Mouse (Mus musculus): ENCODE results near the gene Tmem95. TPM values are rescaled to one million over a fixed set of nuclear protein-coding genes. Genes with fewer than 3 reads are reported as not detected.

Tmem95 gene
- polyA plus RNA-seq, 1 experiment from 2014 or later: not detected

DNA sequence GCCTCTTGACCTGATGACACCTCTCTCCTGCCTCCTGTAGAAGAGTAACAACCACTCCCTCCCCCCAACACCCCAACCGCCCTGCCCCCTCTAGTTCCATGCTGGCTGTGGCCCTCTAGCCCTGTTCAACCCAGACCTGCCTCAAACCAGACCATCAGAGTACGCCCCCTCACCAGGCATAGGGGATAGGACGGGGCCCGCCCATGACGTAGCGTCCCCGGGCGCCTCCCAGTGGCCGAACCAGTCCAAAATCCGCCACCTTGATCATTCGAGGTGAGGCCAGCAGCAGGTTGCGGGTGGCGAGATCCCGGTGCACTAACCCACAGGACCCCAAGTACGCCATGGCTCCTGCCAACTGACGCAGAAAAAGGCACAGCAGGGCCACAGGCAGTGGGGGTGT lies 22.5 kb downstream of the Tmem95 start:
- Histone ChIP-seq H3K4me1 (peaks cover 30% of the 10 kb centered on the region), H3K27ac (replicated peaks) (peak overlapping the region; percentile 51), H3K36me3 (peaks cover 23% of the 10 kb centered on the region), H3K4me3 (no peak overlapping the region), H3K27me3 (replicated peaks) (peaks cover 39% of the 10 kb centered on the region), H3K4me2 (peak overlapping the region; percentile 40), H3K9me3 (no peaks in the 10 kb centered on the region), H3K9ac (0 out of 2 replicates have a peak overlapping the region, but pooled peaks have one; percentile 3)
- WGBS: 23% methylated on average over 16 of the region's 16 CpGs
- no peak; the same call in 1 of the 2 replicates for ATAC-seq (ENCODE audit: extremely low read depth, insufficient number of reproducible peaks, low FRiP score, low TSS enrichment)

DNA sequence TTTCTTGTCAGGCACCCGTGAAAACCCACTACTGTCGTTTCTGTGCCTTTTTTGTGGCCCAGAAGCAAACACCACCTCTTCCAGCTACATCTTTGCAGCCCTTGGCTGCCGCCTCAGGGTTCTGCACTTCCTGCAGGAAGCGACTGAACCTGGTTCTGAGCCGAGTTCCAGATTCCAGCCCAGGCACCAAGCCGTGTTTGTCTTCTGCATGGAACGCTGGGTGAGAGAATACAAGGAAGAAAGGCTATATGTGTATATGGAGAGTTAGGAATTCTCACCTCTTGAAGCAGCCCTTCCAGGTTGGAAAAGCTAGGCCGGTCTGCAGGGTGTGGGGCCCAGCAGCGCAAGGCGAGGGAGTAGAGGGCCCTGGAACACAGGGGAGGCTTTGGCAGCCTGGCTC lies 23.1 kb downstream of the Tmem95 start:
- ATAC-seq (ENCODE audit: extremely low read depth, insufficient number of reproducible peaks, low FRiP score, low TSS enrichment): no peak
- peaks cover 35% of the 10 kb centered on the region for H3K27me3 ChIP-seq (replicated peaks)
- H3K36me3 ChIP-seq: peaks cover 30% of the 10 kb centered on the region
- H3K4me3 ChIP-seq: no peak overlapping the region
- WGBS: 68% methylated on average over 10 of the region's 10 CpGs
- 0 out of 2 replicates have a peak overlapping the region, but pooled peaks have one; percentile 3 for H3K9ac ChIP-seq
- peak overlapping the region; percentile 51; the same call in 1 of the 2 replicates for H3K27ac ChIP-seq (replicated peaks)
- H3K4me1 ChIP-seq: peaks cover 34% of the 10 kb centered on the region
- H3K4me2 ChIP-seq: peak overlapping the region; percentile 40; the same call in 1 of the 2 replicates
- no peaks in the 10 kb centered on the region for H3K9me3 ChIP-seq

DNA sequence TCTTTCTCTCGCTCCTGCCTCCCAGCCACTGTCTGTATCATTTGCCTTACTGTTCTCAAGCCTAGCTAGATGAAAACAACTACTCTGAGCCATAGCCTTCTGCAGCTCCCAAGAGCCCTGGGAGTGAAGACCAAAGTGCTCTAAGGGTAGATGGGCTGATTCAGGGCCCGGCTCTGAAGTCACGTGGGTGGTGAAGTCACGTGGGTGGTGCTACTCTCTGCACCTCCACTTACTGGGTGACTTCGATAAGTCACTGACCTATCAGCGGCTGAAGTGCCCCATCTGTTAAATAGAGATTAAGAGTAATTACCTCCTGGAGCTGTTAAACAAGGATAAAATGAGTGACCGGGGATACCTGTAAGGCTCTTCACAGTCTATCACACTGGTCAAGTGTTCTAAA lies 23.8 kb downstream of the Tmem95 start:
- Histone ChIP-seq H3K9ac (no peak overlapping the region), H3K27ac (replicated peaks) (peak overlapping the region; percentile 66), H3K4me2 (peak overlapping the region; percentile 34; the same call in 1 of the 2 replicates), H3K4me1 (peaks cover 38% of the 10 kb centered on the region), H3K9me3 (no peaks in the 10 kb centered on the region), H3K27me3 (replicated peaks) (peaks cover 28% of the 10 kb centered on the region), H3K36me3 (peaks cover 37% of the 10 kb centered on the region), H3K4me3 (no peak overlapping the region)
- 39% methylated on average over 7 of the region's 7 CpGs for WGBS
- peak; percentile 91 for ATAC-seq (ENCODE audit: extremely low read depth, insufficient number of reproducible peaks, low FRiP score, low TSS enrichment)

DNA sequence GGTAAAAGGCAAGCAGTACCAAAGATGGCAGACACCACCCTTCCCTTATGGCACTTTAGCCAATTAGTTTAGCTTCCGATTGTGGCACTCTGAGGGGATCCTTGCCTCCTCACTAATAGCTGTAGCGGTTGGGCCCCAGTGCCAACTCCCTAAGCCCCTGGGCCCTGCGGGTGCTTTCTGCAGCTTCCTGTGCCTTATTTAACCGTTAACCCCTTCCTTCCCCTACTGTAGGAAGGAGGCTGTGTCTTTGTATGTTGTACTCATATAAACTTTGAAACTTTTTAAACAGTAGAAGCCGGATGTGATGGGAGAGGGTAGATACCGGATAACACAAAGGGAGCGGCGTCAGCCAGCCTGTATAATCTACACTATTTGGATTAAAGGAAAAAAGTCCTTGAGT lies 27.1 kb downstream of the Tmem95 start:
- ATAC-seq (ENCODE audit: extremely low read depth, insufficient number of reproducible peaks, low FRiP score, low TSS enrichment): no peak
- H3K9me3 ChIP-seq: no peaks in the 10 kb centered on the region
- peaks cover 59% of the 10 kb centered on the region for H3K4me1 ChIP-seq
- H3K27ac ChIP-seq (replicated peaks): no peak overlapping the region
- H3K4me3 ChIP-seq: no peak overlapping the region
- no peak overlapping the region for H3K9ac ChIP-seq
- H3K27me3 ChIP-seq (replicated peaks): 0 out of 2 replicates have a peak, but pooled peaks cover 3% of the 10 kb centered on the region
- H3K4me2 ChIP-seq: no peak overlapping the region
- H3K36me3 ChIP-seq: peaks cover 51% of the 10 kb centered on the region
- WGBS: 76% methylated on average over 8 of the region's 8 CpGs

DNA sequence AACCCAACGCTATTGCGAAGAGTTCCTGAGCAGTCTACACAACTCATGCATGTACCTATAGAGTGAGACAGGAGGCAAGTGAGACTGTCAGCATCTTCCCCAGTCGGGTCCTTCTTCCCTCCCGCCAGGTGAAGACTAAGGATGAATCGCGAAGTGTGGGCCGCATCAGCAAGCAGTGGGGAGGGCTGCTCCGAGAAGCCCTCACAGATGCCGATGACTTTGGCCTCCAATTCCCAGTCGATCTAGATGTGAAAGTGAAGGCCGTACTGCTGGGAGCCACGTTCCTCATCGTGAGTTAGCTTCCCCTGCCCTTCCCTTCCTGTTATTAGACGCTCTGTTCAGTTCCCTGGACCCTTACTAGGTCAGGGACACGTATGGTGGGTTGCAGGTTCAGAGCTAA lies 27.9 kb downstream of the Tmem95 start:
- H3K4me1 ChIP-seq: peaks cover 56% of the 10 kb centered on the region
- H3K27ac ChIP-seq (replicated peaks): 0 out of 2 replicates have a peak overlapping the region, but pooled peaks have one; percentile 31
- peaks cover 51% of the 10 kb centered on the region for H3K36me3 ChIP-seq
- WGBS: 90% methylated on average over 15 of the region's 15 CpGs
- H3K9ac ChIP-seq: no peak overlapping the region
- H3K9me3 ChIP-seq: no peaks in the 10 kb centered on the region
- no peak for ATAC-seq (ENCODE audit: extremely low read depth, insufficient number of reproducible peaks, low FRiP score, low TSS enrichment)
- no peaks in the 10 kb centered on the region for H3K27me3 ChIP-seq (replicated peaks)
- no peak overlapping the region for H3K4me3 ChIP-seq
- H3K4me2 ChIP-seq: no peak overlapping the region

DNA sequence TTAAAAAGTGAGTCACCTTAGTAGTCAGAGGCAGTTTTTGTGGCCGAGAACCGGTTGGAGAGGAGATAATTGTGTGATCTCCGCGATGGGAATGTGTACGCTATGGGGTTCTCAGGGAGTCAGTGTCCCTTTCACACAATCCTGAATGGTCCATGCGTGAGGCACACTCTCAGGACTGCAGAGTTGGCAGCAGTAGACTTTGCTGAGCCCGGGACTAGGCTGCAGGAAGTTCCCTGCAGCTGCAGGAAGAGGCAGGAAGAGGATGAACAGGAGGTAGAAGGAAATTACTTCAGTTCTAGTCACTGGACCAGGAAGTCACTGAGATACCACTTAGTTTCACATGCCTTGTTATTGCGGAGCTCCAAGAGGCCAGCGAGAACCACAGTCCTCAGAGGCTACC lies 28.7 kb downstream of the Tmem95 start:
- Histone ChIP-seq H3K4me3 (no peak overlapping the region), H3K4me1 (peaks cover 52% of the 10 kb centered on the region), H3K9ac (no peak overlapping the region), H3K27me3 (replicated peaks) (no peaks in the 10 kb centered on the region), H3K9me3 (no peaks in the 10 kb centered on the region), H3K36me3 (peaks cover 51% of the 10 kb centered on the region), H3K4me2 (peak overlapping the region; percentile 24), H3K27ac (replicated peaks) (peak overlapping the region; percentile 31)
- 79% methylated on average over 9 of the region's 9 CpGs for WGBS
- no peak for ATAC-seq (ENCODE audit: extremely low read depth, insufficient number of reproducible peaks, low FRiP score, low TSS enrichment)

DNA sequence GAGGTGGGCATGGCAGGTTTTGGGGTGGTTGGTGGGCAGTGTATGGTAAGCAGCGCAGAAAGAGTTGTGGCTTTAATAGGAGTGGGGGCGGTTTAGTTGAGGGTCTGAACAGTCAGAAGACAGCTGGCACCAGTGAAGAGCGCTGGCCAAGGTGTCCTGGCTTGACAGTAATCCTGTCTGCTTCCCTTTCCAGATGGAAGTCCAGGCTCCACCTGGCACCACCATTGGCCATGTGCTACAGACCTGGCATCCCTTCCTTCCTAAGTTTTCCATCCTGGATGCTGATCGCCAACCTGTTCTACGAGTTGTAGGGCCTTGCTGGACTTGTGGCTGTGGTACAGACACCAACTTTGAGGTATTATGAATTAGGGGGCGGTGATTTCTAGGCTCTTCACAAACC lies 29.8 kb downstream of the Tmem95 start:
- H3K27me3 ChIP-seq (replicated peaks): no peaks in the 10 kb centered on the region
- no peak for ATAC-seq (ENCODE audit: extremely low read depth, insufficient number of reproducible peaks, low FRiP score, low TSS enrichment)
- peak overlapping the region; percentile 88 for H3K4me3 ChIP-seq
- H3K27ac ChIP-seq (replicated peaks): no peak overlapping the region
- peaks cover 47% of the 10 kb centered on the region for H3K4me1 ChIP-seq
- 97% methylated on average over 6 of the region's 6 CpGs for WGBS
- peaks cover 51% of the 10 kb centered on the region for H3K36me3 ChIP-seq
- peak overlapping the region; percentile 89 for H3K4me2 ChIP-seq
- H3K9ac ChIP-seq: peak overlapping the region; percentile 94; the same call in 1 of the 2 replicates
- no peaks in the 10 kb centered on the region for H3K9me3 ChIP-seq

DNA sequence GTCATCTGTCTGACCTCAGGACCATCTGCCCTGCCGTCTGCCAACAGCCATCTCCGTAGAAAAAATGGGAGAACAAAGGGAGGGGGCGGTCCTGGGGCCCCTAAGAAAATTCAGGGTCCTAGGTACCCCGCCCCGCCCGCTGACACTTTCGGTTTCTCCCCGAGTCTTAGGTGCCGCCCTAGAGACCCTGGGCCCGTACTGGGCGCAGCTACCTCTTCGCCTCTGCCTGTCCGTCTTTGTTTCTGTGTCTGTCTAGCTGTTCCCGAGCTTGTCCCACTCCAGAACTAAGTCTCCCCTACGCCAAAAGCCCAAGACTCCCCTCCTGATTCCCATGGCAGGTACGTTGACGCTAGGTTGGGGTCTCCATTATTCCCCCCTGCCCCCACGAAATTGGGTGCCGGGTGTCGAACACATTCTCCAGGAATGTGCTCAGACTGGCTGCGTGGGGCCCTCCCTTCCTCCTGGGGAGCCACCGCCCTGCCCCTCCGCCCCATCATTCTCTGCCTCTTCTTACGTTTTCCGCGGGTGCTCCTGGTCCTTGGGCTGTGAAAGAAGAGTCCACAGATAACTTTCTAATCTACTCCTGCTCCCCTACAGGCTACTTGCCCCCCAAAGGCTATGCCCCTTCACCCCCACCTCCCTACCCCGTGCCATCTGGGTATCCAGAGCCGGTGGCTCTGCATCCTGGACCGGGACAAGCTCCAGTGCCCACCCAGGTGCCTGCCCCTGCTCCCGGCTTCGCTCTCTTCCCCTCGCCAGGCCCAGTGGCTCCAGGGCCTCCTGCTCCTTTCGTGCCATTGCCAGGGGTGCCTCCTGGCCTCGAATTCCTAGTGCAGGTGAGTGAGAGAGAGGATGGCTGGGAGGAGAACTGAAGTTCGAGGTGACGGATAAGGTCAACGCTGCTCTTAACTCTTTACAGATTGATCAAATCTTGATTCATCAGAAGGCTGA lies 30.8 kb downstream of the Tmem95 start:
- H3K36me3 ChIP-seq: peaks cover 45% of the 10 kb centered on the region
- peak; percentile 34 for ATAC-seq (ENCODE audit: extremely low read depth, insufficient number of reproducible peaks, low FRiP score, low TSS enrichment)
- H3K4me2 ChIP-seq: peak overlapping the region; percentile 89
- H3K9me3 ChIP-seq: no peaks in the 10 kb centered on the region
- H3K27me3 ChIP-seq (replicated peaks): no peaks in the 10 kb centered on the region
- peak overlapping the region; percentile 94 for H3K9ac ChIP-seq
- peaks cover 38% of the 10 kb centered on the region for H3K4me1 ChIP-seq
- H3K27ac ChIP-seq (replicated peaks): peak overlapping the region; percentile 97
- H3K4me3 ChIP-seq: peak overlapping the region; percentile 88
- 12% methylated on average over 37 of the region's 37 CpGs for WGBS

DNA sequence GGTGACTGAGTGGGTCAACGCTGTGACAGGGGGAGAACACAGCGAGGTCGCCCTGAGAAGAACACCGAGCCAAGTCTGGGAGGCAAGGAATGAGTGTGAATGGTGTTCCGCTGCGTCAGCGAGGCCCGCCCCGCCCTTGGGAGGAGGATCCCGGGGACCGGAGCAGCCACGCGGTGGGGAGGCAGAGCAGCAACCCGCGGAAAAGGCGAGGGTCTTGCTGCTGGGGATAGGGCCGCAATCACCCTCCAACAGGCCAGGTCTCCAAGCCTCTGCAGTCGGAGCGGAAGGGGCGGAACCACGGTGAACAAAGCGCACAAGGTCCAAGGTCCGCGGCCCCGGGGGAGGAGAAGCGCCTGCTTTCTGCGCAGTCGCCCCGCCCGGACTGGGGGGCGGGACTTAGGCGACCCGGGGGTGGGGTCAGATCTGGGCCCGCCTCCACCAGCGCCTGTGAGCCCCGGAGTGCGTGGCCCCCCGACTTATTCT lies 31.6 kb downstream of the Tmem95 start, which contains the start of gene Plscr3:
Gene Plscr3, plus strand, starts transcription at position 179 of the 483 bp plus-strand sequence.
- H3K4me2 ChIP-seq: peak within 1 kb of the TSS; percentile 89
- peak within 1 kb of the TSS; percentile 88 for H3K4me3 ChIP-seq
- H3K27me3 ChIP-seq (replicated peaks): no peaks in the 10 kb centered on the region
- H3K27ac ChIP-seq (replicated peaks): peak within 1 kb of the TSS; percentile 97
- ATAC-seq (ENCODE audit: extremely low read depth, insufficient number of reproducible peaks, low FRiP score, low TSS enrichment): peak; percentile 92
- peak within 1 kb of the TSS; percentile 94 for H3K9ac ChIP-seq
- under 1% methylated on average over 38 of the region's 38 CpGs for WGBS
- H3K9me3 ChIP-seq: no peaks in the 10 kb centered on the region
- H3K4me1 ChIP-seq: peaks cover 38% of the 10 kb centered on the region
- peaks cover 37% of the 10 kb centered on the region for H3K36me3 ChIP-seq

DNA sequence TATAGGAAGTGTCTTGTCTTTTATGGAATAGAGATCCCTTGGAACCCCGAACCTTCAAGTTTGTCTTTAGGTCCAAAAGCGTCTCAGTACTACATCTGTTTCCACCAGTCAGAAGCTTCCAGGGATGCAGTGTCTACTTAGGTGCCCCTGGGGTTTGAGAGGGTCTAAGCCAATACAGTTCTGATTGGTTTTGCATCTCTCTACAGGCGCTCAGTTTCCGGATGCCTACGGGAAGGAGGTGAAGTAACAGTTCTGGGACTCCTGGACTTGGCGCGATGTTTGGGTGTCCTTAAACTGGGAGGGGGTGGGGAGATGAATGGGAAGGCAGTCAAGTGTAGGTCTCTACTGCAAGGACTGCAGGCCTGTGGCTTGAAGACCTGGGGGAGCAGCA lies 39.1 kb downstream of the Tmem95 start:
- H3K4me1 ChIP-seq: peaks cover 46% of the 10 kb centered on the region
- WGBS: 2% methylated on average over 7 of the region's 7 CpGs

DNA sequence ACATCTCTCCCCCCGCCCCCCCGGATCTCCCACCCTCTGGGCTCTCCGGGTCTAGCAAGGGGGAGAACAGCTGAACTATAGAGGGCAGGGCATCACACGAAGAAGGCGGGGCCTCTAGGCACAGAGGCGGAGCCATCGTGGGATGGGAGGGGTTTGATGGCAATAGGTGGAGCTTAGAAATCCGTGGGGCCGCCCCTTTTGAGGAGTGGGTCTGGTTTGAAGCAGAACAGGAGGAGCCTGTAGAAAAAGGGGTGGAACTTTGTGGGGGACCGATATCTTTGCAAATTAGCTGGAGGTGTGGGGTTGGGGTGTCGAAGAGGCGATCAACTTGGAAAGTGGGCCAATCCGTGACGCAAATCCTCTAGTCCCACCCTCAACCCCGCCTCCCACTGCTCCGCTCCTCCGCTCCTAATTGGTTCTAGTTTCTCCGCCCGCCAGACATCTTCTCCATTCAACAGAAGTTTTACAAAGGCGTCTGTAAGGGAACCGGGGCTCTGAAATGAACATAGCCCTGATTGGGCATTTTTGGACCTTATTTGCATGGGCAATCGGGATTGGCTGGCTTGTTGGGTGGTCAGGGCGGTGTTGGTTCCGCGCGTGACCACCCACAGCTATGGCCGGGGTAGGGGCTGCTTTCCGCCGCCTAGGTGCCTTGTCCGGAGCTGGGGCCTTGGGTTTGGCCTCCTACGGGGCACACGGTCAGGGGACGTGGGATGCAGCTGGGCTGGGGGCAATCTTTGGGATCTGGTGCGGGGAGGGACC lies 39.7 kb downstream of the Tmem95 start, which contains the start of gene Tmem256:
Gene Tmem256, plus strand, starts transcription at position 563 of the 762 bp plus-strand sequence.
- Histone ChIP-seq H3K4me1 (peaks cover 50% of the 10 kb centered on the region), H3K4me3 (peak within 1 kb of the TSS; percentile 64), H3K4me2 (peak within 1 kb of the TSS; percentile 88), H3K9ac (peak within 1 kb of the TSS; percentile 84), H3K27me3 (replicated peaks) (peaks cover 40% of the 10 kb centered on the region), H3K27ac (replicated peaks) (peak within 1 kb of the TSS; percentile 85), H3K9me3 (no peaks in the 10 kb centered on the region), H3K36me3 (0 out of 2 replicates have a peak, but pooled peaks cover 3% of the 10 kb centered on the region)
- WGBS: under 1% methylated on average over 34 of the region's 34 CpGs
- ATAC-seq (ENCODE audit: extremely low read depth, insufficient number of reproducible peaks, low FRiP score, low TSS enrichment): peak; percentile 90

More for the DNA sequence above, 39.1 kb downstream of the Tmem95 start:
- Histone ChIP-seq H3K9me3 (no peaks in the 10 kb centered on the region), H3K4me2 (peak overlapping the region; percentile 88), H3K36me3 (no peaks in the 10 kb centered on the region), H3K4me3 (peak overlapping the region; percentile 64), H3K27me3 (replicated peaks) (peaks cover 34% of the 10 kb centered on the region), H3K9ac (peak overlapping the region; percentile 84), H3K27ac (replicated peaks) (peak overlapping the region; percentile 85)
- no peak for ATAC-seq (ENCODE audit: extremely low read depth, insufficient number of reproducible peaks, low FRiP score, low TSS enrichment)
